Mouse (Mus musculus) heart, adult 18-20 months (tissue): Measurements from ENCODE around the gene Mpz. TPM values are rescaled to one million over a fixed set of nuclear protein-coding genes. Genes with fewer than 3 reads are reported as not detected.

Source experiments
- total RNA-seq, 2 experiments: library from RNA; stranded (reverse); gene quantifications; 2 replicates each; pipeline ENCODE4 v1.2.3; 2021

Gene Mpz
- total RNA-seq, 2 experiments from 2014 or later = 0.55 to 0.75 TPM

Other genes with a start within 250 kb of the Mpz start
- not detected for gene Fcrlb, start 237.8 kb upstream of the Mpz start, total RNA-seq
- gene Fcrla, start 223.1 kb upstream of the Mpz start, total RNA-seq = 1 to 10 TPM in 1 of 2 experiments, under 1 TPM in 1; 0.22 to 2.7 TPM
- 1 to 10 TPM; 6.8 to 7.3 TPM for gene Fcgr2b, start 174.2 kb upstream of the Mpz start, total RNA-seq
- under 1 TPM; 0.35 to 0.59 TPM for gene Fcgr4, start 131.8 kb upstream of the Mpz start, total RNA-seq
- 10 to 100 TPM; 12.7 to 12.9 TPM for gene Fcgr3, start 85.8 kb upstream of the Mpz start, total RNA-seq
- 1 to 10 TPM in 1 of 2 experiments, under 1 TPM in 1; 0.60 to 1.4 TPM for gene Cfap126, start 36.8 kb upstream of the Mpz start, total RNA-seq
- 1,000 to 10,000 TPM; 1,188 to 1,220 TPM for gene Sdhc, start 108 bp upstream of the Mpz start, total RNA-seq
- gene Pcp4l1, start 45.6 kb downstream of the Mpz start, total RNA-seq = 100 to 1,000 TPM; 196 to 272 TPM
- gene Nr1i3, start 63.3 kb downstream of the Mpz start, total RNA-seq = not detected
- gene Tomm40l, start 71.8 kb downstream of the Mpz start, total RNA-seq = 10 to 100 TPM; 89.6 to 92.9 TPM
- gene Apoa2, start 74.3 kb downstream of the Mpz start, total RNA-seq = 1 to 10 TPM; 2.0 to 2.7 TPM
- 10 to 100 TPM; 10.2 to 13.4 TPM for gene Fcer1g, start 83.7 kb downstream of the Mpz start, total RNA-seq
- gene Adamts4, start 99.7 kb downstream of the Mpz start, total RNA-seq = 1 to 10 TPM in 1 of 2 experiments, under 1 TPM in 1; 0.57 to 1.2 TPM
- 1,000 to 10,000 TPM; 1,592 to 1,593 TPM for gene Ndufs2, start 100.7 kb downstream of the Mpz start, total RNA-seq
- 10 to 100 TPM; 18.7 to 19.6 TPM for gene B4galt3, start 119.6 kb downstream of the Mpz start, total RNA-seq
- 10 to 100 TPM; 13.1 to 13.6 TPM for gene Ppox, start 130.5 kb downstream of the Mpz start, total RNA-seq
- gene Usp21, start 137.3 kb downstream of the Mpz start, total RNA-seq = 10 to 100 TPM; 17.7 to 20.9 TPM
- 10 to 100 TPM; 90.4 to 91.6 TPM for gene Ufc1, start 144.3 kb downstream of the Mpz start, total RNA-seq
- 10 to 100 TPM; 21.8 to 23.5 TPM for gene Dedd, start 178.4 kb downstream of the Mpz start, total RNA-seq
- gene Nit1, start 194.9 kb downstream of the Mpz start, total RNA-seq = 10 to 100 TPM; 26.4 to 28.8 TPM
- 10 to 100 TPM; 84.8 to 94.3 TPM for gene Pfdn2, start 195.0 kb downstream of the Mpz start, total RNA-seq
- gene Klhdc9, start 210.1 kb downstream of the Mpz start, total RNA-seq = not detected
- gene Nectin4, start 219.4 kb downstream of the Mpz start, total RNA-seq = under 1 TPM; 0.15 to 0.18 TPM
- gene Arhgap30, start 238.2 kb downstream of the Mpz start, total RNA-seq = 1 to 10 TPM; 2.7 to 5.0 TPM